Mouse (Mus musculus): ENCODE measurements around the gene Padi2. TPM values are rescaled to one million over a fixed set of nuclear protein-coding genes. Genes with fewer than 3 reads are reported as not detected.

Gene Padi2
- 0.66 and 1.4 TPM in 2 replicates for polyA plus RNA-seq (2012; rRNA removed)

GRCm38 (mm10) chr4:140906076-140906826 lies at the start of gene Padi2:
TSS of gene Padi2 (plus strand) at chr4:140906344.

DNA sequence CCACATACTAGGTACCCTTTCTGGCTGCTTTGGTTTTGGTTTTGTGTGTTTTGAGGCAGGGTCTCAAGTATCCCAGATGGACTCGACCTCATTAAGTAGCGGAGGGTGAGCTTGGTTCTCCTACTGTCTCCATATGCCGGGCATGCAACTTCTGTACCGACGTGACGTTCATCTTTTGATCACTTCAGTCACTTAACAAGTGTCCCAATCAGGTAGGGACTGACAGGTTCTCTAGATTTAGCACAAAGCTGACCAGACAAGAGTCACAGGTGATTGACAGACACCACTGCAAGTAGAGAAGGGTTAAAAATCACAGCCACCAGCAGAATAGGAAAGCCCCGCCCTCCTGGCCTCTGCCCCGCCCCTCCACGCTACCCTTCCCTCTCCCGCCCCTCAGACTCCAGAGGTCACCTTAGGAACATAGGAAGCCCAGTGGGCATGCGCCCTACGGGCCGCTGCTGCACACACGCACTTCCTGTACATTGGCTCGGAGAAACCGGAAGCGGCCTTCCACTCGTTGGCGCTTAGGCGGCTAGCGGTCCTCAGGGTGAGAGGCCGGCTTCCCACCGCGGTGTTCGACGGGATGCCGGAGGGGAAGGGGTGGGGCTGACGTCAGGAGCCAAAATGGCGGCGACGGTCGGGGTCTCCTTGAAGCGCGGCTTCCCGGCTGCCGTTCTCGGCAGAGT lies 54.8 kb downstream of the Padi2 start, which contains the start of gene Sdhb:
TSS of gene Sdhb (plus strand) at position 423 of the 686 bp plus-strand sequence.

GRCm38 (mm10) chr4:140986711-140987395 lies 80.7 kb downstream of the Padi2 start, which contains the start of gene Atp13a2:
TSS of gene Atp13a2 (plus strand) at chr4:140986873.

Other genes starting within 250 kb of the Padi2 start
- gene Arhgef10l, start 240.3 kb upstream of the Padi2 start, polyA plus RNA-seq (2012; rRNA removed) = 32.8 and 33.2 TPM in 2 replicates
- gene Rcc2, start 205.8 kb upstream of the Padi2 start, polyA plus RNA-seq (2012; rRNA removed) = 45.2 and 54.3 TPM in 2 replicates
- 0.09 and 0.10 TPM in 2 replicates for gene Padi6, start 163.7 kb upstream of the Padi2 start, polyA plus RNA-seq (2012; rRNA removed)
- 0.10 and 0.12 TPM in 2 replicates for gene Padi4, start 132.1 kb upstream of the Padi2 start, polyA plus RNA-seq (2012; rRNA removed)
- 0.01 TPM in 1 of 2 replicates, not detected in the other for gene Padi3, start 95.7 kb upstream of the Padi2 start, polyA plus RNA-seq (2012; rRNA removed)
- 0.07 and 0.10 TPM in 2 replicates for gene Padi1, start 60.6 kb upstream of the Padi2 start, polyA plus RNA-seq (2012; rRNA removed)
- 240 and 266 TPM in 2 replicates for gene Sdhb, start 54.9 kb downstream of the Padi2 start, polyA plus RNA-seq (2012; rRNA removed)
- gene Atp13a2, start 80.5 kb downstream of the Padi2 start, polyA plus RNA-seq (2012; rRNA removed) = 236 and 259 TPM in 2 replicates
- 96.4 and 101 TPM in 2 replicates for gene Mfap2, start 104.1 kb downstream of the Padi2 start, polyA plus RNA-seq (2012; rRNA removed)
- gene Crocc, start 154.2 kb downstream of the Padi2 start, polyA plus RNA-seq (2012; rRNA removed) = 35.1 and 35.4 TPM in 2 replicates
- 55.3 and 58.8 TPM in 2 replicates for gene Necap2, start 172.0 kb downstream of the Padi2 start, polyA plus RNA-seq (2012; rRNA removed)
- 0.13 and 0.33 TPM in 2 replicates for gene Spata21, start 182.0 kb downstream of the Padi2 start, polyA plus RNA-seq (2012; rRNA removed)
- gene Szrd1, start 233.4 kb downstream of the Padi2 start, polyA plus RNA-seq (2012; rRNA removed) = 28.0 and 28.2 TPM in 2 replicates
- 24.4 and 25.2 TPM in 2 replicates for gene Fbxo42, start 241.6 kb downstream of the Padi2 start, polyA plus RNA-seq (2012; rRNA removed)